Mouse (Mus musculus): ENCODE results near the gene Xk. TPM values are rescaled to one million over a fixed set of nuclear protein-coding genes. Genes with fewer than 3 reads are reported as not detected.

The Xk gene
- polyA plus RNA-seq, 1 experiment from 2014 or later, result 3.2 TPM

Other genes starting within 250 kb of the Xk start
- not detected in 2 replicates for gene Fthl17e, start 239.3 kb upstream of the Xk start, polyA plus RNA-seq (2015; fragmentation: Nextera tagmentation; extraction: Ambion mirVana)
- not detected in 2 replicates for gene Fthl17f, start 209.7 kb upstream of the Xk start, polyA plus RNA-seq (2015; fragmentation: Nextera tagmentation; extraction: Ambion mirVana)
- not detected in 2 replicates for gene 4930402K13Rik, start 168.2 kb upstream of the Xk start, polyA plus RNA-seq (2015; fragmentation: Nextera tagmentation; extraction: Ambion mirVana)
- 2.8 and 3.4 TPM in 2 replicates for gene Lancl3, start 72.9 kb upstream of the Xk start, polyA plus RNA-seq (2015; fragmentation: Nextera tagmentation; extraction: Ambion mirVana)
- gene Gm14862, start 15.9 kb upstream of the Xk start, polyA plus RNA-seq (2015; fragmentation: Nextera tagmentation; extraction: Ambion mirVana), result not detected in 2 replicates
- gene H2al1m, start 11.0 kb downstream of the Xk start, polyA plus RNA-seq (2015; fragmentation: Nextera tagmentation; extraction: Ambion mirVana), result not detected in 2 replicates
- not detected in 2 replicates for gene H2al1k, start 77.9 kb downstream of the Xk start, polyA plus RNA-seq (2015; fragmentation: Nextera tagmentation; extraction: Ambion mirVana)
- 2.2 and 2.3 TPM in 2 replicates for gene Cybb, start 215.0 kb downstream of the Xk start, polyA plus RNA-seq (2015; fragmentation: Nextera tagmentation; extraction: Ambion mirVana)

Data from heart, embryonic 16.5 days (tissue).